Mouse (Mus musculus) forebrain, embryonic 12.5 days (tissue): ENCODE data around the gene Patj. TPM values are rescaled to one million over a fixed set of nuclear protein-coding genes. Genes with fewer than 3 reads are reported as not detected.
"Not testable (repeated sequence)": the region's sequence is repeated elsewhere in the genome, so short reads cannot be mapped to it uniquely, and the experiment has no call there.

ENCODE experiments used
- ATAC-seq: fragments of 200-750 bp; cut with Nextera tagmentation; 2 replicates; pipeline ENCODE4 v1.8.0; 2017; ENCODE audit warnings: moderate TSS enrichment; ENCODE audit not compliant: low FRiP score
- H3K27ac ChIP-seq: fragments of 300-500 bp; sonication (generic); 2 replicates; pipeline ENCODE4 v1.5.1; 2016; ENCODE audit warnings: mild to moderate bottlenecking
- H3K27me3 ChIP-seq: fragments of 300-500 bp; sonication (generic); 2 replicates; pipeline ENCODE4 v1.6.1; 2016; ENCODE audit warnings: mild to moderate bottlenecking
- H3K36me3 ChIP-seq: fragments of 300-500 bp; sonication (generic); replicated peaks from 2 replicates; pipeline ENCODE4 v1.6.1; 2016; ENCODE audit warnings: mild to moderate bottlenecking
- H3K4me1 ChIP-seq: fragments of 300-500 bp; sonication (generic); 2 replicates; pipeline ENCODE4 v1.6.1; 2016
- H3K4me2 ChIP-seq: fragments of 300-500 bp; sonication (generic); 2 replicates; pipeline ENCODE4 v1.6.1; 2016; ENCODE audit warnings: mild to moderate bottlenecking, moderate library complexity
- H3K4me3 ChIP-seq: fragments of 300-500 bp; sonication (generic); replicated peaks from 2 replicates; pipeline ENCODE4 v1.5.1; 2016; ENCODE audit warnings: mild to moderate bottlenecking
- H3K9ac ChIP-seq: fragments of 300-500 bp; sonication (generic); 2 replicates; pipeline ENCODE4 v1.6.1; 2016; ENCODE audit warnings: mild to moderate bottlenecking
- H3K9me3 ChIP-seq: fragments of 300-500 bp; sonication (generic); 2 replicates; pipeline ENCODE4 v1.6.1; 2016
- WGBS: fragments of 180-500 bp; shearing (Covaris S2); methylation state at CpG from one replicate; pipeline ENCODE4 v1.1.7; 2016; 5-methylcytosine and 5-hydroxymethylcytosine counted together
- polyA plus RNA-seq: library from polyadenylated mRNA; unstranded; fragments of >200 nt; fragmentation: Nextera tagmentation; extraction: Ambion mirVana; gene quantifications from 2 replicates; pipeline ENCODE4 v1.2.1, GENCODE M21; 2016

The Patj gene
- polyA plus RNA-seq, 1 experiment from 2014 or later: 12.9 TPM

DNA sequence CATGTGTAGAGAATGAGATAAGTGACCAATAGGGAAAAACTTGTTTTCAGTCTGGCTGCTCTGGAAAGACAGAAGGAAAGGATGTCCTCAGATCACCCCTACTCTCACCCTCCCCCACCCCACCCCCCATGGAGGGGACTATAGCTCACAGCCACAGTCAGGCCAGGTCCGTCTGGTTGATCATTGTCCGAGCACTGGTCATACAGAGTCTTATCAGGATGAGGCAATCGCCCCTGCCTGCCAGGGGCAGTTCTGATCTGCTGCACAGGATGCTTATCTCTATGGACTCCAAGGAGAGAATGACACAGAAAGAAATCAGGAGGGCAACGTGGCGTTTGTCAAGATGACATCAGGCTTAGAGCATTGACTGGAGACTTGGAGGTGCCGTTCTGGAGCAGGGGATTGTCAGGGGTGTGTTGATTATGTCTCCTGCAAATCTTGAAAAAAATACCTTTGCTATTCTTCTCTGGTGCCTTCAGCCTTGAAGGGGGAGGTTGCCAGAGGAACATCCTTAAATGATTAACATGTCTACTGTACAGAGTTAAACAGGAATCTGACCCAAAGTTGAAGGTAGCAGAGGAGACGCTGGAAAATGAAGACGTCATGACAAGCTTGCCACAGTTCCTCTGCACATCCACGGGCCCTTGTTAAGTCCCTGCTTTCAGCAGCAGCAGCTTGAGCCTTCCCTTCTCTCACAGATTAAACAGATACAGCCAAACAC is 298.0 kb downstream of the Patj start:
- H3K4me3 ChIP-seq: no peak overlapping the region
- ATAC-seq: no peak
- no peak overlapping the region for H3K9ac ChIP-seq
- H3K36me3 ChIP-seq: no peaks in the 10 kb centered on the region; the same call in 1 of the 2 replicates
- H3K4me2 ChIP-seq: no peak overlapping the region
- H3K9me3 ChIP-seq: peaks cover 4% of the 10 kb centered on the region; the same call in 1 of the 2 replicates
- H3K4me1 ChIP-seq: no peaks in the 10 kb centered on the region
- no peaks in the 10 kb centered on the region for H3K27me3 ChIP-seq
- no peak overlapping the region for H3K27ac ChIP-seq
- WGBS: 84% methylated on average over 9 of the region's 9 CpGs

DNA sequence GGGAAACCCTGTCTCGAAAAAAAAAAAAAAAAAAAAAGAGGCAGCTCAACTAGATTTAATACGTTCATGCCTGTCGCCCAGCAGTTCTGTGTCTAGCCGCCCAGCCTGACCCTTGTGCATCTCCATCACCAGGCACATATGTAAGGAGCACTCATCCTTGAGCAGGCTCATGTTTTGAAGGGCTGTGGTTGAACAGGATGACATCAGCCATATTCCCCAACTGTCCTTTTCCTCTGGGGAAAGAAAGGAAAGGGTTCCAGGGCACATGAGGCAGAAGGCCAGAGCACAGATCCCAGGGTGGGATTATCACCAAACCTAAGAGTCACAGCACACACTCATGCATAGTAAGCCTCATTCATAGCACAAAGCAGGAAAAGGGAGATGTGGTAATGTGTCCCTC is 302.3 kb downstream of the Patj start:
- 86% methylated on average over 4 of the region's 4 CpGs for WGBS
- no peak overlapping the region for H3K4me3 ChIP-seq
- no peak for ATAC-seq
- H3K9ac ChIP-seq: no peak overlapping the region
- no peaks in the 10 kb centered on the region for H3K36me3 ChIP-seq
- no peak overlapping the region for H3K4me2 ChIP-seq
- H3K27ac ChIP-seq: no peak overlapping the region
- H3K9me3 ChIP-seq: no peaks in the 10 kb centered on the region
- H3K27me3 ChIP-seq: no peaks in the 10 kb centered on the region
- H3K4me1 ChIP-seq: peaks cover 6% of the 10 kb centered on the region

DNA sequence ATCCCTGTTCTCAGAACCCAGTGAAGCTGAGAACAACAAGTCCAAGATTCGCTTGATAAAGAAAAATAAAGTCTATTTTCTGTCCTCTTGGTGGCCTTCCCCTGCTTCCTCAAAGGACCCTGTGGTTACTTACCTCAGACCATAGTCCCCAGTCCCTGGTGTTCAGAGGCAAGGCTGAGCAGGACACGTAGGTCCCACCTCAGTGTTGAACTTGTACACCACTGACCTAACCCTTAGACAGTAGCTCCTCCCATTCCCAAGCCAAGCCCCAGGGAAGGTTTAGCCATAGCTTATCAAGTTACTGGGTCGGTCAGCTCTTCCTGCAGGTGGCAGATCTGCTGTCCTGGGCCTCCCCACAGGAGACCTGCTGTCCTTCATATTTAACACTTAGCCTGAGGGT is 303.3 kb downstream of the Patj start:
- Histone ChIP-seq H3K9me3 (no peaks in the 10 kb centered on the region), H3K4me3 (no peak overlapping the region), H3K4me1 (peaks cover 6% of the 10 kb centered on the region), H3K4me2 (no peak overlapping the region), H3K27me3 (0 out of 2 replicates have a peak, but pooled peaks cover 3% of the 10 kb centered on the region), H3K27ac (no peak overlapping the region), H3K9ac (no peak overlapping the region), H3K36me3 (no peaks in the 10 kb centered on the region)
- no peak for ATAC-seq
- WGBS: 61% methylated on average over 2 of the region's 3 CpGs

DNA sequence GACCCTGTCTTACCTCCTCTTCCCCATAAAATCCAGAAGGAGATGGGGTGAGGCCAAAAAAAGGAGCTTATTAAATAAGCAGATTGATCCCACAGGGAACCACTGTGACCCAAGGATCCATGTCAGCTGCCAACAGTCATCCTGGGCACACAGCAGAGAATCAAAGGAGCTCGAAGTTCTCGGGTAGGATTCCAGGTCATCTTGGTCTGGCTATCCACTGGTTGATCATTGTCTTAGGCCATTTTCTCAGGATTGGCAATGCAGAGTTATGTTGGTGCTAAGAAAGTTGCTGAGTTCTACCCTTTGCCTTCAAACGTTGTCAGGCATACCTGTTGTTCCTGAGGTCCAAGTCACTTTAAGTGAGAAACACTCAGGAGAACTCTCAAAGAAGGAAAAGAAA is 304.6 kb downstream of the Patj start:
- no peak for ATAC-seq
- H3K4me1 ChIP-seq: peaks cover 6% of the 10 kb centered on the region
- no peaks in the 10 kb centered on the region for H3K36me3 ChIP-seq
- H3K9me3 ChIP-seq: no peaks in the 10 kb centered on the region
- H3K27ac ChIP-seq: no peak overlapping the region
- no peak overlapping the region for H3K4me3 ChIP-seq
- H3K9ac ChIP-seq: no peak overlapping the region
- H3K27me3 ChIP-seq: 0 out of 2 replicates have a peak, but pooled peaks cover 3% of the 10 kb centered on the region
- WGBS: 92% methylated on average over 3 of the region's 3 CpGs
- no peak overlapping the region for H3K4me2 ChIP-seq

DNA sequence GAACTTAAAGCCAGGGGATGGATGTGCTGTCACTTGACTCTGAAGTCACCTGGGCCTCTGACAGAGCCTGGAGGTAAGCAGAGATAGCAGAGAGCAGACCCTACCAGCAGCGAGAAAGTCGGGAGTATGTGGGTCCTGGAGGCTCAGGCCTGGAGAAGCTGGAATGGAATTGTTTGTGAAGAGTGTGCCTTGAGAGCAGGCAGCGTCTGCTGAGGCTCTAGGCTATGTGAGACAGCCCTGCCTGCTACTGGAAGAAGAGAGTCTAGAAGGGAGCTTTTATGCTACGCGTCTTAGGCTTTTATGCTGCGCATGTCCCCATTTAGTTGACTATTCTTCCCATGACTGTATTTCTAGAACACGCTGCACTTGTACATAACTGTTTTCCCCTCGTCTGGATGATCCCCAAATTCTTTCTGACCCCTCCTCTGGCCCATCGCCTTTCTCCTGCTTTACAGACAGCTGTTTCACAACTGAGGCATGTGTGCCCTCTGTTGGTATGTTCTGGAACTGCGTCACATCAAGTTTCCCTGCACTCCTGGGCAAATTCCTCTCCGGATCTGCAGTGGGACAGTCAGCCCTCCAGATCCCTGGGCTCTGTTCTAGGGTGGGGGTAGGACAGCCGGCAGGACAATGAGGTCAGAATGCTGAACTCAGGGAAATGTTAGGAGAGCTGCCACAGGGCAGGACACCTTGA is 306.8 kb downstream of the Patj start:
- H3K27me3 ChIP-seq: 0 out of 2 replicates have a peak, but pooled peaks cover 3% of the 10 kb centered on the region
- no peaks in the 10 kb centered on the region for H3K36me3 ChIP-seq
- H3K9ac ChIP-seq: peak overlapping the region; percentile 25; the same call in 1 of the 2 replicates
- H3K4me1 ChIP-seq: peaks cover 6% of the 10 kb centered on the region
- H3K4me2 ChIP-seq: no peak overlapping the region
- peak; percentile 79 for ATAC-seq
- no peaks in the 10 kb centered on the region for H3K9me3 ChIP-seq
- WGBS: 30% methylated on average over 12 of the region's 12 CpGs
- H3K27ac ChIP-seq: no peak overlapping the region
- H3K4me3 ChIP-seq: no peak overlapping the region

DNA sequence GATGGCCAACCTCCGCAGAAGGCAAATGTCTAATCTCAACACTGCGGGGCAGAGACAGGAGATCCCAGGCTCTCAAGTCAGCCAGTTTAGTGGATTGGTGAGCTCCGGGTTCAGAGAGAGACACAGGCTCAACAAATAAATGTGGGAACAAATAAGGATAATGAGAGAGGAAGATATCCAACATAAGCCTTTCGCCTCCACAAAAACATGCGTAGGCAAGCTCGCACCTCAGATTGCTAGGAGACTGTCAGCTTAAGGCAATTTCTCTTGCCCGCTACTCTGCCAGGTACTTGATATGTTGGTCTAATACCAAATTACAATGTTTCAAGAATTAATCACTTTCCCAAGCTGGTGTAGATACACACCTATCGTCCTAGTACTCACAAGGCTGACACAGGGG is 315.3 kb downstream of the Patj start:
- Histone ChIP-seq H3K4me2 (no peak overlapping the region), H3K36me3 (no peaks in the 10 kb centered on the region), H3K9ac (no peak overlapping the region), H3K9me3 (no peaks in the 10 kb centered on the region), H3K27ac (no peak overlapping the region), H3K4me3 (no peak overlapping the region), H3K27me3 (no peaks in the 10 kb centered on the region), H3K4me1 (no peaks in the 10 kb centered on the region)
- 93% methylated on average over 8 of the region's 8 CpGs for WGBS
- ATAC-seq: no peak

DNA sequence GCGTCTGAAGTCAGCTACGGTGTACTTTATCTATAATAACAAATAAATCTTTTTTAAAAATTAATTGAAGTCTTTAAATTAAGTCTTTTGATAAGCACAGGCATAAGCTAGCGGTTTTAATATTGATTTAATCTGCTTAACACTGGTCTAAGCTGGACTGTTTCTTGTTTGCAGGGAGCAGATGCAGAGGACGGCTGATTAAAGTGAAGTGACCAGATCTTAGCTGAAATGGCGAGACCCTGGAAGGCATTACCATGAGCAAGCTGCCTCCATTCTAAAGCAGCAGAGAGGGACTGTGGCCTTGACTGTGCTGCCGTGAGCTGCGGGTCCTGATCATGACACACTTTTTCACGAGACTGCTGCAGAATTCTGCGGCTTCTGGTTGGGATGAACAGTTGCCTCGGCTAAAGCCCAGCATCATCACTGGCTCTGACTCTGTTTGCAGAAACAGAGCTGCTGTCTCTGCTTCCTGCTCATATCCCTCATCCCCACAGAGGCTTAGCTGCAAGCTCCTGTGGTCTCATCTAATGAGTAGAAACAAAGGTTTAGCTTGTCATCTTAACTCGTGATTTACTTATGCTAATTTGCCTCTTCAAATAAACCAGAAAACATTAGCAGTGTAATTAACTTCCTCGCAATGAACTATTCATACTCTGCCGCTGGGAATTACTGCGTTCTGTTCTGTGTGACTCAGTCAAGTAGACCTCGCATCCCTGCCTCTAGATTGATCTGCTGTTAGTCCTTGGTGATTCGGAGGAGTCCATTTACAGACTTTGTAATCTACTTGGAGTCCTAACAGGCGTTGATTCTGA is 322.4 kb downstream of the Patj start:
- H3K9me3 ChIP-seq: no peaks in the 10 kb centered on the region
- H3K4me1 ChIP-seq: no peaks in the 10 kb centered on the region
- no peak overlapping the region for H3K9ac ChIP-seq
- no peak overlapping the region for H3K4me2 ChIP-seq
- 65% methylated on average over 17 of the region's 17 CpGs for WGBS
- H3K36me3 ChIP-seq: no peaks in the 10 kb centered on the region
- no peak overlapping the region for H3K4me3 ChIP-seq
- H3K27ac ChIP-seq: no peak overlapping the region
- H3K27me3 ChIP-seq: peaks cover 3% of the 10 kb centered on the region; the same call in 1 of the 2 replicates
- ATAC-seq: no peak

DNA sequence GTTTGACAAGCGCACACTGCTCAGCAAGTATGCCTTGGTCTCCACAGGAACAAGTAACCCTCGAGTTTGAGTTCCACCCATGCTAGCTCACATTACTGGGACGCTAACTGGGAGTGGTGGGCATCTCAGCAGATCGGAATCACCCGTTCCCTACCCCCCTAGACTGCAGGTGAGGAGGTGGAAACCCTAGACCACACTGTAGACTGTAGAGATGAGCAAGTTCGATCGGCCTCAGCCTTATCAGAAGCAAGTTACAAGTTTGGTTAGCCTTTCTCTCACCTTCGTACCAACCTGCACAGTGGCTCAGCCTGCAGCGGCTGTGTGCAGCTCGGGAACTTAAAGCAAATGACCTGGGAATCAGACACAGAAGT is 322.9 kb downstream of the Patj start:
- Histone ChIP-seq H3K27me3 (peaks cover 3% of the 10 kb centered on the region; the same call in 1 of the 2 replicates), H3K9me3 (no peaks in the 10 kb centered on the region), H3K9ac (no peak overlapping the region), H3K4me2 (no peak overlapping the region), H3K4me3 (no peak overlapping the region), H3K4me1 (no peaks in the 10 kb centered on the region), H3K36me3 (no peaks in the 10 kb centered on the region), H3K27ac (no peak overlapping the region)
- ATAC-seq: no peak
- 85% methylated on average over 10 of the region's 10 CpGs for WGBS

DNA sequence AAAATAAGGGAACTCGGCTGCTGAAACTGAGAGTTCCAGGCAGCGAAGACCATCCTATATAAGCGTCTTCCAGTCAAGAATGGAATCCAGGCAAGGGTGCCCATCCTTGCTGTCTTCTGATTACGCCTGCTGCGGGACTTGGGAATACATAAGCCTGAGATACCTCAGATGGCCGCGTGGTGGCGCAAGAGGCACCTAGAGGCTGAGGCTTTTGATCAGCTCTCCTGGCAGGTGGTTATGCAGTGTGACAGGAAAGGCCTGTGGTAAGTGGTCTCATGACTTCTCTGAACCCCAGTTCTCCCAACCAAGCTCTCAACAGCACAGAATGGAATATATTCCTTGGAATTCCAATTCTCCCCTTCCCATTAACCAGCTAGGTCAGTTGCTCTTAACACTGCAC is 326.9 kb downstream of the Patj start:
- Histone ChIP-seq H3K4me1 (peaks cover 10% of the 10 kb centered on the region), H3K9ac (no peak overlapping the region), H3K36me3 (no peaks in the 10 kb centered on the region), H3K27me3 (peaks cover 27% of the 10 kb centered on the region), H3K4me3 (no peak overlapping the region), H3K4me2 (no peak overlapping the region), H3K9me3 (no peaks in the 10 kb centered on the region), H3K27ac (no peak overlapping the region)
- 13% methylated on average over 8 of the region's 8 CpGs for WGBS
- peak; percentile 59; the same call in 1 of the 2 replicates for ATAC-seq

DNA sequence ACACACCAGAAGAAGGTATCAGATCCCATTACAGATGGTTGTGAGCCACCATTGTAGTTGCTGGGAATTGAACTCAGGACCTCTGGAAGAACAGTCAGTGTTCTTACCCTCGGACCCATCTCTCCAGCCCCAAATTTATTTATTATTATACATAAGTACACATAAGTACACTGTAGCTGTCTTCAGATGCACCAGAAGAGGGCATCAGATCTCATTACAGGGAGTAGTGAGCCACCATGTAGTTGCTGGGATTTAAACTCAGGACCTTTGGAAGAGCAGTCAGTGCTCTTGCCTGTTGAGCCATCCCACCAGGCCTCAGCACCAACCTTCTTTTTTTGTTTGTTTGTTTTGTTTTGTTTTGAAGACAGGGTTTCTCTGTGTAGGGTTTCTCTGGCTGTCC is 329.1 kb downstream of the Patj start:
- ATAC-seq, H3K9me3 ChIP-seq, H3K4me3 ChIP-seq, H3K36me3 ChIP-seq, H3K9ac ChIP-seq, H3K27ac ChIP-seq, H3K4me2 ChIP-seq: not testable (repeated sequence)
- 86% methylated on average over 1 of the region's 1 CpGs for WGBS
- Histone ChIP-seq H3K27me3 (peaks cover 46% of the 10 kb centered on the region), H3K4me1 (peaks cover 16% of the 10 kb centered on the region)

DNA sequence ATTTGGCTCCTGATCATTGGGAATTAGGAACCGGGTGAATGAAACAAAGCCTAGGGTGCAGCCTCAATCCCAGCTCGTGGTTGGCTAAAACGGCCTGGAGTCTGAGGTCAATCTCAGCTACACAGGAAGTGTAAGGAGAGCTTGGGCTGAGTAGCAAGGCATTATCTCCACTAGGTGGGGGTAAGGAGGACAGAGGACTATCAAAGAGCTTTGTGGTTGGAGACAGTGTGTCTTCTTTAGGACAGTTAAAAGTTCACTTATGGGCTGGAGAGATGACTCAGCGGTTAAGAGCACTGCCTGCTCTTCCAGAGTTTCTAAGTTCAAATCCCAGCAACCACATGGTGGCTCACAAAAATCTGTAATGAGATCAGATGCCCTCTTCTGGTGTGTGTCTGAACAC is 329.9 kb downstream of the Patj start:
- Histone ChIP-seq H3K4me1 (peaks cover 16% of the 10 kb centered on the region), H3K4me3 (no peak overlapping the region), H3K27ac (no peak overlapping the region), H3K9ac (no peak overlapping the region), H3K9me3 (no peaks in the 10 kb centered on the region), H3K36me3 (no peaks in the 10 kb centered on the region), H3K27me3 (peaks cover 46% of the 10 kb centered on the region), H3K4me2 (no peak overlapping the region)
- 35% methylated on average over 4 of the region's 4 CpGs for WGBS
- no peak for ATAC-seq

DNA sequence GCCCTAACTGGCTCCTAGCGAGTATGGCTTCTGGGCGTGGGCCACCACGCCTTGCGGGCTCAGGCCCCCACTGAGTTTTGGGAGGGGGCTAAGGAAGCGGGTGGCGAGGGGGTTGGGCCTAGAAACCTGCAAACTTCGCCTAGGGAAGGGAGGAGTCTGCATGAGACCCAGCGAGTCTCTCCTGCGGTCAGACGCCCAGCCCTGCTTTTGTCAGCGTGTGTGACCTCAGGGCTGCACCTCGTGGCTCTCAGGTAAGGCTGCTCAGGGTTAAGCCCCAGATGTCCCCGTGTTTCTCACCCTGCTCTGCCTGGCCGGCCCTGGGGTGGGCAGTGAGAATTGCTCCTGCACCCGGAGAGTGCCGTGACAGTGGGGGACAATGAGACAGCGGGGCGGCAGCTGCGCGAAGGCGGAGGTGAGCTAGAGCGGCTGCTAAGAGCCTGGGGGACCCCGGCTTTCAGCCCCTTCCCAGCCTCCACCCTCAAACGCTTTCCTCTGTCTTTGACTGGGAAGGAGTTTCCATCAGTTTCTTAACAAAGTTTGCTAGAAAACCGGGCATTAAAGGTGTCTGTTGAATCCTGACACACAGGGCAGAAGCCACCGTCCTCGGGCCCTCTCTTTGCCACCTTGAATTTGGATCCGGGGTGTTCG is 331.1 kb downstream of the Patj start, which contains the start of gene L1td1:
TSS of gene L1td1 (plus strand) at position 145 of the 648 bp plus-strand sequence.
- H3K27ac ChIP-seq: no peak within 1 kb of the TSS
- 3% methylated on average over 29 of the region's 29 CpGs for WGBS
- no peak for ATAC-seq

More for the DNA sequence above, 331.1 kb downstream of the Patj start, which contains the start of gene L1td1:
- H3K9me3 ChIP-seq: no peaks in the 10 kb centered on the region
- peak within 1 kb of the TSS; percentile 63 for H3K4me2 ChIP-seq
- peaks cover 43% of the 10 kb centered on the region for H3K27me3 ChIP-seq
- peaks cover 16% of the 10 kb centered on the region for H3K4me1 ChIP-seq
- peak within 1 kb of the TSS; percentile 40 for H3K9ac ChIP-seq
- peak within 1 kb of the TSS; percentile 37 for H3K4me3 ChIP-seq
- H3K36me3 ChIP-seq: no peaks in the 10 kb centered on the region
